Comparison of ENCODE assay signal across 9 mouse cellular contexts in the genomic region with DNA sequence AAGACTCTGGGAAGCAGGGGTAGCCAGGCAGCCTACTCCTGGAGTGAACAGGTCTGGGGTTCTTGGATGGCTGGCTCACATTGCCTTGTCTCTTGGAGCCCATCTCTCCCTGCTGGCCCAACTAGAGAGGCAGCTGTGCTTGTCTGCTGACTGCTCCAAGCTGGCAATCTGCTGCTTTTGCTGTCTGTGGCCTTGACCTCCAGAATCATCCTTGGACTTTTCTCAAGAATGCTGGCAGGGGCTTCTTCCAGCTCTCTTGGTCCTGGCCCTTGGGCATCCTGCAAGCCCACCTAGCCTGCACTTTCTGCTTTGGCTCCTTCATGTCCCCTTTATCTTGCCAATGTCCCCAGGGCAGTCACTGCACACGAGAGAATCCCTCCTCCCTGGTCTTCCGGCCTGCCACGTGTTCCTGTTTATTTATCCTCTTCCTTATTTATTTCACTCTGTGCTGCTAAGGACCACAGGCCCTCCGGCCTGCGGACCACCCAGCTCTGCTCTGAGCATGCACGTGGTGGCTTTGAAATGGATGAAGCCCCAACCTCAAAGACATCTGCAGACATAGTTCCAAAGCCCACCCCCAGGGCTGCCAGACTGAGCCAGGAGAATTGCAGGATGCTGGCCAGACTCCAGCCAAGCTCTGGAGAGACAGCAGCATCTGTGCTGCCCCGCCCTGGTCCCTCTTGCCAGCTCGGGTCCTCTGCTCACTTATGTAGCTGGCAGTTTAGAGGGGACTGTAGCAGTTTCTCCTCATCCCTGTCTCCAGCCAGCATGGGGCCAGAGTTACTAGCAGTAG. TPM values are rescaled to one million over a fixed set of nuclear protein-coding genes. Genes with fewer than 3 reads are reported as not detected.
DNase-seq lines count a peak whose midpoint lies in the region; ATAC-seq and TF ChIP-seq lines count a peak whose summit lies in the region.
"Had no signal": no experiment of that assay in that cellular context is flagged by ENCODE, and none has a peak within 500 bp of the region (broad histone marks: within the 10 kb centered on the region; RNA-seq: fewer than 3 reads in every experiment).

No protein-coding gene starts in this region.

- H3K4me2 ChIP-seq in heart, postnatal 0 days (ENCODE audit: low read depth, low read length): no peak overlapping the region
- H3K4me2 ChIP-seq in limb, embryonic 12.5 days: no peak overlapping the region
- H3K4me2 ChIP-seq in stomach, embryonic 16.5 days (ENCODE audit: low read depth, low read length): no peak overlapping the region
- H3K4me2 ChIP-seq: liver, embryonic 15.5 days had no signal

- H3K27me3 ChIP-seq in heart, postnatal 0 days (ENCODE audit: control insufficient read depth, insufficient read depth, low read length): no peaks in the 10 kb centered on the region
- H3K27me3 ChIP-seq in limb, embryonic 12.5 days: no peaks in the 10 kb centered on the region
- no peaks in the 10 kb centered on the region for H3K27me3 ChIP-seq in stomach, embryonic 16.5 days (ENCODE audit: control insufficient read depth, insufficient read depth, low read length)
- H3K27me3 ChIP-seq: liver, embryonic 15.5 days had no signal

- no peak for TF ChIP-seq CTCF in heart, postnatal 0 days (IDR thresholded peaks at IDR 0.05; ENCODE audit: low read depth)

- 39% methylated on average over 8 of the region's 8 CpGs for WGBS in heart, postnatal 0 days
- WGBS in limb, embryonic 12.5 days: 24% methylated on average over 8 of the region's 8 CpGs
- WGBS in stomach, embryonic 16.5 days: 24% methylated on average over 8 of the region's 8 CpGs

- H3K36me3 ChIP-seq in heart, postnatal 0 days (replicated peaks; ENCODE audit: control insufficient read depth, insufficient read depth, low read length): no peaks in the 10 kb centered on the region
- H3K36me3 ChIP-seq in limb, embryonic 12.5 days: no peaks in the 10 kb centered on the region
- H3K36me3 ChIP-seq in stomach, embryonic 16.5 days (ENCODE audit: control insufficient read depth, insufficient read depth, low read length): no peaks in the 10 kb centered on the region

- TF ChIP-seq EP300 in heart, postnatal 0 days (IDR thresholded peaks at IDR 0.05; ENCODE audit: low read depth): no peak

- H3K27ac ChIP-seq in heart, postnatal 0 days (ENCODE audit: low read depth): 0 out of 2 replicates have a peak overlapping the region, but pooled peaks have one; percentile 36
- peak overlapping the region; percentile 25; the same call in 1 of the 2 replicates for H3K27ac ChIP-seq in limb, embryonic 12.5 days
- H3K27ac ChIP-seq in stomach, embryonic 16.5 days (ENCODE audit: low read length): peak overlapping the region; percentile 43; the same call in 1 of the 2 replicates
- H3K27ac ChIP-seq: liver, embryonic 15.5 days had no signal

- H3K9me3 ChIP-seq in heart, postnatal 0 days (replicated peaks; ENCODE audit: control insufficient read depth, low read length): no peaks in the 10 kb centered on the region
- H3K9me3 ChIP-seq in limb, embryonic 12.5 days: no peaks in the 10 kb centered on the region
- no peaks in the 10 kb centered on the region for H3K9me3 ChIP-seq in stomach, embryonic 16.5 days (replicated peaks; ENCODE audit: control insufficient read depth, low read length)
- H3K9me3 ChIP-seq: liver, embryonic 15.5 days had no signal

- peaks cover 14% of the 10 kb centered on the region for H3K4me1 ChIP-seq in heart, postnatal 0 days (ENCODE audit: control insufficient read depth, insufficient read depth)
- peaks cover 13% of the 10 kb centered on the region for H3K4me1 ChIP-seq in limb, embryonic 12.5 days (replicated peaks)
- peaks cover 13% of the 10 kb centered on the region for H3K4me1 ChIP-seq in stomach, embryonic 16.5 days (ENCODE audit: control insufficient read depth, insufficient read depth, low read length)
- H3K4me1 ChIP-seq: liver, embryonic 15.5 days had no signal

- DNase-seq in adrenal gland, adult 2 months: peak; percentile 63
- no peak for DNase-seq in adrenal gland, postnatal 25 days
- peak; percentile 64 for DNase-seq in ovary, adult 18-20 months (ENCODE audit: low spot score)
- no peak for DNase-seq in ovary, postnatal 10 days (ENCODE audit: low spot score)
- peak; percentile 43 for DNase-seq in heart, postnatal 0 days (ENCODE audit: low spot score)
- no peak for DNase-seq in embryo, embryonic 9.5 days (ENCODE audit: extremely low spot score)

- H3K4me3 ChIP-seq in heart, postnatal 0 days (ENCODE audit: low read depth, low read length): no peak overlapping the region
- no peak overlapping the region for H3K4me3 ChIP-seq in limb, embryonic 12.5 days (replicated peaks)
- no peak overlapping the region for H3K4me3 ChIP-seq in stomach, embryonic 16.5 days (replicated peaks; ENCODE audit: low read length)
- H3K4me3 ChIP-seq: liver, embryonic 15.5 days had no signal

- ATAC-seq in heart, postnatal 0 days (ENCODE audit: insufficient read depth, low read depth): peak; percentile 16; the same call in 1 of the 2 replicates
- no peak for ATAC-seq in limb, embryonic 12.5 days (ENCODE audit: insufficient number of reproducible peaks, insufficient read depth, low FRiP score, low TSS enrichment, low read depth)
- peak; percentile 72 for ATAC-seq in stomach, embryonic 16.5 days (ENCODE audit: insufficient read depth, low FRiP score)

- 0 out of 2 replicates have a peak overlapping the region, but pooled peaks have one; percentile 8 for H3K9ac ChIP-seq in heart, postnatal 0 days (replicated peaks; ENCODE audit: low read depth, low read length)
- 0 out of 2 replicates have a peak overlapping the region, but pooled peaks have one; percentile 18 for H3K9ac ChIP-seq in limb, embryonic 12.5 days (replicated peaks)
- H3K9ac ChIP-seq in stomach, embryonic 16.5 days (ENCODE audit: low read length): no peak overlapping the region
- H3K9ac ChIP-seq: liver, embryonic 15.5 days had no signal

RNA-seq across cellular contexts. Expression of gene Adcy7, which starts 44.1 kb away (rescaled TPM):
- 10 to 100 TPM in 1 of 2 experiments, 1 to 10 TPM in 1; 4.8 to 18.6 TPM for total RNA-seq in adrenal gland, adult 2 months (2021)
- polyA plus RNA-seq in adrenal gland, adult 2 months (2012; rRNA removed): 8.7 and 11.3 TPM in 2 replicates
- total RNA-seq in adrenal gland, postnatal 25 days (2021): 5.4 and 8.4 TPM in 2 replicates
- total RNA-seq in heart, postnatal 0 days (2014; rRNA removed; ENCODE audit: low replicate concordance): 3.5 and 7.3 TPM in 2 replicates
- polyA plus RNA-seq in heart, postnatal 0 days (2015; fragmentation: Nextera tagmentation; extraction: Ambion mirVana): 1.2 and 1.9 TPM in 2 replicates
- polyA plus RNA-seq in limb, embryonic 12.5 days (2016; fragmentation: Nextera tagmentation; extraction: Ambion mirVana): 3.2 and 4.4 TPM in 2 replicates
- 8.7 and 8.9 TPM in 2 replicates for polyA plus RNA-seq in stomach, embryonic 16.5 days (2015; fragmentation: Nextera tagmentation; extraction: Ambion mirVana)

RNA-seq across cellular contexts. Expression of gene Brd7, which starts 45.7 kb away (rescaled TPM):
- total RNA-seq in adrenal gland, adult 2 months (2021): 10 to 100 TPM; 60.7 to 81.2 TPM
- polyA plus RNA-seq in adrenal gland, adult 2 months (2012; rRNA removed): 7.0 and 7.2 TPM in 2 replicates
- 90.1 and 90.3 TPM in 2 replicates for total RNA-seq in adrenal gland, postnatal 25 days (2021)
- total RNA-seq in heart, postnatal 0 days (2014; rRNA removed; ENCODE audit: low replicate concordance): 23.8 and 27.0 TPM in 2 replicates
- polyA plus RNA-seq in heart, postnatal 0 days (2015; fragmentation: Nextera tagmentation; extraction: Ambion mirVana): 70.2 and 75.4 TPM in 2 replicates
- polyA plus RNA-seq in limb, embryonic 12.5 days (2016; fragmentation: Nextera tagmentation; extraction: Ambion mirVana): 96.8 and 108 TPM in 2 replicates
- 33.1 and 35.0 TPM in 2 replicates for polyA plus RNA-seq in stomach, embryonic 16.5 days (2015; fragmentation: Nextera tagmentation; extraction: Ambion mirVana)

Comparison
In these comparisons a context has a peak if more than half of its experiments do, and no peak if none do; other contexts are left out.
1. DNase-seq: peak in adrenal gland, adult 2 months (single experiment), ovary, adult 18-20 months (single experiment) and heart, postnatal 0 days (single experiment); none in adrenal gland, postnatal 25 days (single experiment), ovary, postnatal 10 days (single experiment) and embryo, embryonic 9.5 days (single experiment).
2. Peak in every context shown above with its lines, with median percentiles within 50 percentile points of each other: H3K27ac ChIP-seq.